Mouse (Mus musculus) frontal cortex, adult (tissue): ENCODE measurements around the gene Btbd9.

Experiments used
- ATAC-seq: cut with Nextera tagmentation; 2 replicates; pipeline ENCODE4 v1.9.2; 2017; ENCODE audit warnings: mild to moderate bottlenecking, moderate library complexity, mixed read lengths; ENCODE audit not compliant: low TSS enrichment

The Btbd9 gene

DNA sequence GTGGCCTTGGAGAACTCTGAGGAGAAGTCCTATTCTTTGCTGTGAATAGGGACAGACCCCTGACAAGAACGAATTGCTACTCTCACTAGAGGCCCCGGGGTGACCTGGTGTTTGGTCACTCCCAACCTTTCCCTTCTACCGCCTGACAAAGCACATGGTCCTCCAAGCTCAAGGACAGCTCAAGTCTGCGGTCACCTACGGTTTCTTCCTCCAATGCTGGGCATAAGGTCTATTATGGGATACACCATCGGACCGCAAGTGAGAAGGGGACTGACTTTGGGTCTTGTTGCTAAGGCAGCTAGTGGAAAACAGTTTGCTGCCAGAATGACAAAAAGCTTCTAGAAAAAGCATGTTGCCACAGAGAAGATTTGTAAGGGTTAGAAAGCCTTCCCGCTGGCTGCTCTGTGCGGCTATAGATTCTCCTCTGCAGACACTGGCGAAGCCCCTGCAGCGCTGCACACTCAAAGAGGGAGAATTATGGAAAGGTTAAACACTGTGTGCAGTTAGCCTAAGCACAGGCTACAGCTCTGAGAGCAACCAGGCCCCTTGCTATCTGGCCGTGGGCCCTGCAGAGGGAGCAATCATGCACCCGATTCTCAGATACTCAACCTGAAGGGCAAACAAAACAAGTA lies 235.7 kb downstream of the Btbd9 start:
- ATAC-seq: no peak

DNA sequence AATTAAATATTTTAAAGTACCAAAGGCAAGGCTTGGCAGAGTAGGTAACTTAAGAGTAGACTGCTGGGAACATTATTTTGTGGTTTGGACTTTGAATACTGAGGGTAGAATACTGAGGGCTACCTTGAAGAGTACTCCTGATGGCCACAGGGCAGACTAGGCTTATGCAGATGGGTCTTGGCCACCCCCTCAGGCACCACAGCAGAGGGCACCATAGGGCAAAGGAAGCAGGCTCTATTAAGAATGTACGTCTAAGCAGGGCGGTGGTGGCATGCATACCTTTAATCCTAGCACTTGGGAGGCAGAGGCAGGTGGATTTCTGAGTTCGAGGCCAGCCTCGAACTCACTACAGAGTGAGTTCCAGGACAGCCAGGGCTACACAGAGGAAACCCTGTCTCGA lies 237.0 kb downstream of the Btbd9 start:
- ATAC-seq: no peak

GRCm38 (mm10) chr17:30336816-30337215 lies 239.5 kb downstream of the Btbd9 start:
- ATAC-seq: no peak

DNA sequence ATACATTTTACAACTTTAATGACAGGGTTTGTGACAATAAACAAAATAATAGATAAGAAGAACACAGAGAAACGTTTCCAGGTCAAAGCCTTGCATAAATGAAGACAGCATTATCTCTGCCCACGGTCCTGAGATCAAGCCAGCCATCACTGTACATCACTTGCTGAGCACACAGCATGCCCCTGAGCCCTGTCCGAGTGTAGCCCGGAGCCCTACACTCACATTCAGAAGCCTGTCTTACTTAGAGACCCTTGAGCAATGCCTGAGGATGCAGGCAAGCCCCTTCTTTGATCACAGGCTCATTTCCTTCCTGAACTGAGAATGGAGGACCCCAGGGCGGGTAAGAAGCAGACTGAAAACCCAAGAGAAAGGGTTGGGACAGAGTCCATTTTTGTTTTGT lies 240.0 kb downstream of the Btbd9 start:
- no peak for ATAC-seq

DNA sequence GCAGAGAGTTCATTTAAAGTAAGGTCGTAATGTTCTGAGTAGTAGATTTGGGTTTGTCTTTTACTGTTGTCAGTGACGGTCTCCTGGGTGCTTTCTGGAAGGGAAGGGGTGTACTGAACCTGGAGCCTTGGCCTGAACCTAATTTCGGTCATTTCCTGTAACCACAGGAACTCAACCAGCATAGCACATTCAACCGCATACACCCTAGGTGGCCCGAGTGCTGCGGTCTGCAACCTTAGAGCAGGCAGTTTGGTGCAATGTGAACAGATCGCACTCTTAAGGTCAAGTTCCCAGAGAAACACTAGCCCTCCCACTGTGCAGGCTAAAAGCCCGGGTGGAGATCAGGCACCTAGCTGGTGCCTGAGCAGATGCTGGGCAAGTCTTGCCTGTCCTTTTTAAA lies 240.5 kb downstream of the Btbd9 start:
- no peak for ATAC-seq

GRCm38 (mm10) chr17:30334257-30334656 lies 242.0 kb downstream of the Btbd9 start:
- ATAC-seq: no peak

GRCm38 (mm10) chr17:30333136-30333535 lies 243.2 kb downstream of the Btbd9 start:
- ATAC-seq: peak; percentile 79

DNA sequence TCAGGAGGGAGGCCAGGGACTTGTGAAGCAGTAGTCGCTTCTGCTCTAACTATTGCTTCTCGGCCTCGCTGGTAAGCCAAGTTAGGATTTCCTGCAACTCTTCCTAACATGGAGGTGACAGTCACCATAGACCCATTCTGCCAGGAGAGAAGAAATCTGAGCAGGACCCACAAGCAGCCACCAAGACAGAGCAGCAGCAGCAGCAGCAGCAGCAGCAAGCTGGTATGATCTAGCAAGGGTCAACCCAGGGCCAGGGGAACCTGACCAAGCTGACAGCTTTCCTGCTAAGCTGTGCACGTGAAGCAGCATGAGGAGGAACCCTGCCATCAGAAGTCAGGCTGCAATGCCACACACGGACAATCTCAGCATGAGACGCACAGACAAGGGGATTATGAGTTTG lies 244.9 kb downstream of the Btbd9 start:
- ATAC-seq: no peak

GRCm38 (mm10) chr17:30329531-30329930 lies 246.8 kb downstream of the Btbd9 start:
- ATAC-seq: no peak

- peak; percentile 38; the same call in 1 of the 2 replicates for ATAC-seq
Measured at GRCm38 (mm10) chr17:30328924-30329323, 247.4 kb downstream of the Btbd9 start.

- ATAC-seq: no peak
Measured at GRCm38 (mm10) chr17:30326906-30327305, 249.4 kb downstream of the Btbd9 start.

- peak; percentile 50; the same call in 1 of the 2 replicates for ATAC-seq
Measured at GRCm38 (mm10) chr17:30320301-30320700, 256.0 kb downstream of the Btbd9 start.

DNA sequence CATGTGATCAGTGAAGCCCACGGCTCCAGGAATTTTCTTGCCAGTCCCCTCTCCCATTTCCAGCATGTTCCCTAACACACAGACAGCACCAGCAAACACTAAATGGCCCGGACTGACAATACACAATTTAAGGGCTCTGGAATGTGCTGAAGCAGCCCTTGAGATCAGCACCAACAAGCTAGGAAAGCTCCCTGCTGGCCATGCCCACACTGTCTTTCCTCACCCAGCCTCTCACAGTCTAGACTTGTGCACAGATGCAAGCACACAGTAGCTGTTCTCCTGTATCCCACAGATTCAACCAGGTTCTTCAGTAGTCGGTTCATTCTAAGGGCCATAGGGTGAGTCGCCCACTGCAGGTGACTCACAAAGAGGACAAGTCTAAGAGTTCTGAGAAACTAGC lies 263.6 kb downstream of the Btbd9 start:
- peak; percentile 83 for ATAC-seq

DNA sequence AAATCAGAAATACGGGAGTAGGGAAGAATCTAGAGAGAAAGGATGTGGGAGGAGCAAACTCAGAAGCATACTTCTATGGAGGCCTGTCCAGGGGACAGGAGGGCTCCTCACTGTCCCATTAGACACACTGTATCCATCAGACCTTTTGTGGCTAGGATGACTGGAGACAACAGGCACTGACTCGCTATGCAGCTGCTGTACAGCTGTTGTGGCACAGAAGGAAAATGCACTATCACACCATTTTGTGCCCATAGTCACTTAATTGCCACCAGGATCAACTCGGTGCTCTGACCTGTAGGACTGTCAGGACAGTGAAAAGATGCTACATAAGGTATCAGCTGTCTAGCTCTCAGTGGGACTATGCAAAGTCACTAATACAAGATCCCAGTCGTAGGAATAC lies 266.7 kb downstream of the Btbd9 start:
- no peak for ATAC-seq

DNA sequence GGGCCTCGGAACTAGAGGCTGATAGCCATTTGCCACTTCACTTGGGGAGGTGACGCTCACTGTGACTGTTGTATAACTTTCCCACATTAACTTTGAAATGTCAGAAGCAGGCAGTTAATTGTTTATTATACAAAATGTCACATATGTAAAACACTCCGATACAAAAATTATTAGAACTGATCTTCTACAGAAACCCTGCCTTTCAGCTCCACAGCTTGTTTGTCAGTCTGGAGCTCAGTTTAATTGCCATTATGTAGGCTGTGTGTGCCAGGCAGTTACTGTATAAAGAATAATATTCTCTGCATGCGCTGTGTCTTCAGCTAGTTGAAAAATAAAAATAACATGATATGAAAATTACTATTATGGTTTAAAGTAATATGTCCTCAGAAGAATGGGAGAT lies 267.4 kb downstream of the Btbd9 start:
- ATAC-seq: no peak

DNA sequence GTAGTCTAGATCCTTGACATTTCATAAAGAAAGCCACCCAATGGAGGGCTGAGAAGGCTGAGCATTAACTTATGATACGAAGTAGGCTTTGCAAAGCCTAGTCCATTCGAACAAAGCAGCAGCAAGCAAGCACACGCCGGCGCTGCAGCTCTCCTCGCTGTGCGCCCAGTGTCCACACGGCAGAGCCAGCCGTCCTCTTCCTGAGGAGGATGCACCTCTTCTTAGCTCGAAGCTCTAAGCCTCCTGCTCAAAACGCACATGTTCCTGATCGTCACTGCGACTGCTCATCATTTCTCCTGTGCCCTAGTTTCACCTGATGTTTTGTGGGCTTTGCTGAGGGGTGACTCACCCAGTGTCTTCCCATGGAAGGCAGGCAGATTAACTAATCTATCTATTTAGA lies 268.0 kb downstream of the Btbd9 start:
- peak; percentile 68; the same call in 1 of the 2 replicates for ATAC-seq

GRCm38 (mm10) chr17:30307168-30307567 lies 269.1 kb downstream of the Btbd9 start:
- no peak for ATAC-seq

- ATAC-seq: no peak
Measured at GRCm38 (mm10) chr17:30304766-30305165, 271.5 kb downstream of the Btbd9 start.

DNA sequence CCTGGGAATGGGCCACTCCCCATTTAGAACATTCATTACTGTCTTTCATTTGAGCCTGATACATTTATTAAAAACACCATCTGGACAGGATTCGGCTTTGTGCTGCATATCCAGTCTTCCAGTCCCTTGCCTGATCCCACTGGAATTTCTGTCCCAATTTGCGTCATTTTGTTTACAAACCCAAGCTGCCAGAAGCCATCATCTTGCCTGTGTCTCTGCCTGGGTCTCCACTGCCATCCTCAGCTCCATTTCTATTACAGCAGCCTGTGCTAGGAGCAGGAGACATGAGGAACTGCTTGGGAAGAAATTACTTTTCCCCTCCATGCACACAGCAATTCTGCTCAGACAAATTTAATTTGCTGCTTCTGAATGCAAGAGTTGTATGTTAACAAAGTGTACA lies 274.9 kb downstream of the Btbd9 start:
- ATAC-seq: no peak

DNA sequence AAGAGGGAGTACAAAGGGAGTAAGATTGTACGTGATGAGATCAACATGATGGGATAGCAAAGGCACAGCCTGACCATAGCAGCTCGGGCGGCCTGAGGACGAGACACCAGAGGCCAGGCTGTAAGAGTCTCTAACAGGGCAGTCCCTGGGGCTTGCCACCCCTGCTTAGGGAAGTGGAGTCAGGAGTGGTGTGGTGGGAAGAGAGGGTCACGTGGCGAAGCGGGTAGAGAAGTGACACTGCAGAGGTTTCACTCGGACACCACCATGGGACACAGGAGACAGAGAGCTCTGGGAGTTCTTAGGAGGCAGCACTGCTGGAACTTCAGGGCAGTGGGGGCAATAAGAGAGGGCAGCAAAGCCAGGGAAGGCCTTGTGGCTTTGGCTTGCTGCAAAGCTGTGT lies 278.9 kb downstream of the Btbd9 start:
- no peak for ATAC-seq

GRCm38 (mm10) chr17:30296069-30296468 lies 280.2 kb downstream of the Btbd9 start:
- ATAC-seq: no peak

DNA sequence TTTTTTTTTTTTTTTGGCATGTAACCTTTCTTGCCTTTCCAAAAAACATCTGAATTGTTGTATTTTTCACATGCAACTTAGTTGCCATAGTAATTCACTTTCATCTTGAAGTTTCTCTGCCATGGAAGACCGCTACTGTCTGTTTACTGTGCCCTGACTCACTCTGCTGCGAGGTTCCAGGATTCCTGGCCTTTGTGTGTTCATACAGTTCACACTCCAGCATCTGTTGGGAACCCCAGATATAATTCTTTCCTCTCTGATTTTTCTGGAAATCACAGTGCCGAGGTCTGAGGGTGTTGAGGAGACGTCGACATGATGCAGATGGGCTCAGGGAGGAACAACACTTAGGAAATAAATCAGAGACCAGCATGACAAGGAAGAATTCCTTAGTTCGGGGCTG lies 283.6 kb downstream of the Btbd9 start:
- no peak for ATAC-seq

- no peak for ATAC-seq
Measured at GRCm38 (mm10) chr17:30285641-30286040, 290.6 kb downstream of the Btbd9 start.

DNA sequence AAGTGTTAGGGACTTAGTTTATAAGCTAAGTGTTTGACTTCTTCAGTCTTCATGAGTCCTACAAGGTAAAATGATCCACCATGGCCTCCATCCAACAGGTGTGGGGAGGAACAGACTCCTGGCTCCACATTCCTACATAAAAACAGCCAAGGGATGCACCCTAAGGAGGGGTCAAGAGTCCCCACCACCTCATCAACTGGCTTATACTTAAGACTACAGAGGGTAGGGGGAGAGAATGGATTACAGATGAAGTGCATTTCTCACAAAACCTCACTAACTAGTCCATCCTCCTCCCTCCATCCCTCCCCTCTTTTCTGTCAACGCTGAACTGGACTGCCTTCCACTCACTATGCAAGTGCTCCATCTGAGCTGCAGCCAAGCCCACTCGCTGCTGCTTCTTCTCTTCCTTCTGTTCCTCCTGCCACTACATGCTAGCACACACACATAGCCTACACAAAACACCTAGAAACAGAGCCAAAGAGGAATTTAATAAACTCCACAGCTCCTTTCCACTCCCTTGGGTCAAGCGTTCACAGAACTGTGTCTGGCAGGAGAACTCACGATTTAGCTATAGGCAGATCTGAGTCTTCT lies 292.7 kb downstream of the Btbd9 start:
- ATAC-seq: peak; percentile 78
